Mouse (Mus musculus) neural tube, embryonic 14.5 days (tissue): ENCODE measurements around the gene Casq1. TPM values are rescaled to one million over a fixed set of nuclear protein-coding genes. Genes with fewer than 3 reads are reported as not detected.
A peak's percentile ranks its signal among the peaks of the same experiment; 100 is the strongest.

Source experiments
- ATAC-seq: fragments of 200-750 bp; cut with Nextera tagmentation; 2 replicates; pipeline ENCODE4 v1.8.0; 2017; ENCODE audit warnings: low read depth, mild to moderate bottlenecking, moderate TSS enrichment, moderate library complexity
- H3K27ac ChIP-seq: fragments of 300-500 bp; sonication (generic); 2 replicates; pipeline ENCODE4 v1.5.1; 2014; ENCODE audit warnings: low read depth, mild to moderate bottlenecking, control low read depth, low read length, moderate library complexity, mixed read lengths
- H3K27me3 ChIP-seq: fragments of 300-500 bp; sonication (generic); 2 replicates; pipeline ENCODE4 v1.6.1; 2014; ENCODE audit warnings: low read length; ENCODE audit not compliant: control insufficient read depth, insufficient read depth
- H3K36me3 ChIP-seq: fragments of 300-500 bp; sonication (generic); 2 replicates; pipeline ENCODE4 v1.6.1; 2014; ENCODE audit warnings: low read length, mixed read lengths; ENCODE audit not compliant: control insufficient read depth, insufficient read depth
- H3K4me1 ChIP-seq: fragments of 300-500 bp; sonication (generic); 2 replicates; pipeline ENCODE4 v1.6.1; 2014; ENCODE audit warnings: low read length; ENCODE audit not compliant: control insufficient read depth, insufficient read depth
- H3K4me2 ChIP-seq: fragments of 300-500 bp; sonication (generic); 2 replicates; pipeline ENCODE4 v1.6.1; 2014; ENCODE audit warnings: mild to moderate bottlenecking, low read depth, low read length, control low read depth
- H3K4me3 ChIP-seq: fragments of 300-500 bp; sonication (generic); 2 replicates; pipeline ENCODE4 v1.5.1; 2014; ENCODE audit warnings: low read depth, low read length, control low read depth, mixed read lengths
- H3K9ac ChIP-seq: fragments of 300-500 bp; sonication (generic); replicated peaks from 2 replicates; pipeline ENCODE4 v1.6.1; 2014; ENCODE audit warnings: low read depth, mild to moderate bottlenecking, control low read depth, low read length, mixed read lengths
- H3K9me3 ChIP-seq: fragments of 300-500 bp; sonication (generic); 2 replicates; pipeline ENCODE4 v1.6.1; 2016; ENCODE audit warnings: low read length; ENCODE audit not compliant: control insufficient read depth
- WGBS: fragments of 180-500 bp; shearing (Covaris S2); extraction: QIAGEN DNeasy Blood & Tissue Kit; methylation state at CpG from one replicate; pipeline ENCODE4 v1.1.7; 2014; 5-methylcytosine and 5-hydroxymethylcytosine counted together
- polyA plus RNA-seq: library from polyadenylated mRNA; unstranded; fragments of >200 nt; fragmentation: Nextera tagmentation; extraction: Ambion mirVana; gene quantifications from 2 replicates; pipeline ENCODE4 v1.2.1, GENCODE M21; 2014

The Casq1 gene
- polyA plus RNA-seq, 1 experiment from 2014 or later = 1.6 TPM

GRCm38 (mm10) chr1:172202894-172203522 is 16.7 kb downstream of the Casq1 start:
- peak; percentile 15; the same call in 1 of the 2 replicates for ATAC-seq
- Histone ChIP-seq H3K36me3 (peaks cover 23% of the 10 kb centered on the region), H3K4me3 (no peak overlapping the region), H3K9ac (no peak overlapping the region), H3K27ac (peak overlapping the region; percentile 86), H3K9me3 (no peaks in the 10 kb centered on the region), H3K4me1 (peaks cover 66% of the 10 kb centered on the region), H3K27me3 (no peaks in the 10 kb centered on the region), H3K4me2 (peak overlapping the region; percentile 74)
- 14% methylated on average over 2 of the region's 2 CpGs for WGBS

- ATAC-seq = no peak
- Histone ChIP-seq H3K4me1 (peaks cover 63% of the 10 kb centered on the region), H3K27me3 (no peaks in the 10 kb centered on the region), H3K4me2 (peak overlapping the region; percentile 42), H3K27ac (peak overlapping the region; percentile 86), H3K9ac (peak overlapping the region; percentile 41; the same call in 1 of the 2 replicates), H3K9me3 (no peaks in the 10 kb centered on the region), H3K36me3 (peaks cover 30% of the 10 kb centered on the region), H3K4me3 (peak overlapping the region; percentile 1; the same call in 1 of the 2 replicates)
- 6% methylated on average over 14 of the region's 14 CpGs for WGBS
These were observed 17.4 kb downstream of the Casq1 start for GRCm38 (mm10) chr1:172201967-172202880.

GRCm38 (mm10) chr1:172200871-172201447 is 18.7 kb downstream of the Casq1 start:
- Histone ChIP-seq H3K4me3 (no peak overlapping the region), H3K27ac (peak overlapping the region; percentile 86), H3K9me3 (no peaks in the 10 kb centered on the region), H3K27me3 (no peaks in the 10 kb centered on the region), H3K9ac (no peak overlapping the region; the same call in 1 of the 2 replicates), H3K4me1 (peaks cover 57% of the 10 kb centered on the region), H3K4me2 (peak overlapping the region; percentile 34; the same call in 1 of the 2 replicates), H3K36me3 (peaks cover 42% of the 10 kb centered on the region)
- peak; percentile 64 for ATAC-seq
- WGBS = 19% methylated on average over 7 of the region's 7 CpGs

- Histone ChIP-seq H3K9me3 (no peaks in the 10 kb centered on the region), H3K4me2 (peak overlapping the region; percentile 6; the same call in 1 of the 2 replicates), H3K4me1 (peaks cover 49% of the 10 kb centered on the region), H3K27me3 (no peaks in the 10 kb centered on the region), H3K27ac (peak overlapping the region; percentile 86), H3K9ac (no peak overlapping the region), H3K4me3 (no peak overlapping the region), H3K36me3 (peaks cover 49% of the 10 kb centered on the region)
- WGBS = 84% methylated on average over 5 of the region's 5 CpGs
- ATAC-seq = no peak
These were observed 19.5 kb downstream of the Casq1 start for GRCm38 (mm10) chr1:172200161-172200560.

GRCm38 (mm10) chr1:172198996-172199395 is 20.7 kb downstream of the Casq1 start:
- no peak for ATAC-seq
- H3K27me3 ChIP-seq = no peaks in the 10 kb centered on the region
- peaks cover 38% of the 10 kb centered on the region for H3K4me1 ChIP-seq
- no peak overlapping the region for H3K4me2 ChIP-seq
- H3K9ac ChIP-seq = no peak overlapping the region
- peaks cover 61% of the 10 kb centered on the region for H3K36me3 ChIP-seq
- no peak overlapping the region for H3K4me3 ChIP-seq
- H3K27ac ChIP-seq = no peak overlapping the region
- WGBS = 94% methylated on average over 4 of the region's 4 CpGs
- no peaks in the 10 kb centered on the region for H3K9me3 ChIP-seq

GRCm38 (mm10) chr1:172198316-172198715 is 21.4 kb downstream of the Casq1 start:
- Histone ChIP-seq H3K27ac (no peak overlapping the region), H3K9ac (no peak overlapping the region), H3K4me3 (no peak overlapping the region), H3K9me3 (no peaks in the 10 kb centered on the region), H3K36me3 (peaks cover 65% of the 10 kb centered on the region), H3K27me3 (no peaks in the 10 kb centered on the region), H3K4me1 (peaks cover 31% of the 10 kb centered on the region), H3K4me2 (no peak overlapping the region)
- no peak for ATAC-seq
- 91% methylated on average over 8 of the region's 8 CpGs for WGBS

GRCm38 (mm10) chr1:172197851-172198250 is 21.8 kb downstream of the Casq1 start:
- WGBS = 84% methylated on average over 5 of the region's 5 CpGs
- H3K27me3 ChIP-seq = no peaks in the 10 kb centered on the region
- H3K9ac ChIP-seq = no peak overlapping the region
- H3K36me3 ChIP-seq = peaks cover 65% of the 10 kb centered on the region
- no peak for ATAC-seq
- H3K9me3 ChIP-seq = no peaks in the 10 kb centered on the region
- H3K27ac ChIP-seq = no peak overlapping the region
- H3K4me2 ChIP-seq = no peak overlapping the region
- peaks cover 27% of the 10 kb centered on the region for H3K4me1 ChIP-seq
- H3K4me3 ChIP-seq = no peak overlapping the region

- H3K36me3 ChIP-seq = peaks cover 68% of the 10 kb centered on the region
- no peak overlapping the region for H3K9ac ChIP-seq
- no peaks in the 10 kb centered on the region for H3K9me3 ChIP-seq
- no peak overlapping the region for H3K27ac ChIP-seq
- H3K4me1 ChIP-seq = peaks cover 20% of the 10 kb centered on the region
- no peak overlapping the region for H3K4me3 ChIP-seq
- 92% methylated on average over 3 of the region's 3 CpGs for WGBS
- ATAC-seq = no peak
- H3K4me2 ChIP-seq = no peak overlapping the region
- H3K27me3 ChIP-seq = no peaks in the 10 kb centered on the region
These were observed 22.5 kb downstream of the Casq1 start for GRCm38 (mm10) chr1:172197146-172197545.
